Mouse (Mus musculus) limb, embryonic 14.5 days (tissue): ENCODE data around the gene Atg4b. TPM values are rescaled to one million over a fixed set of nuclear protein-coding genes. Genes with fewer than 3 reads are reported as not detected.

Experiments used
- ATAC-seq: fragments of 200-750 bp; cut with Nextera tagmentation; 2 replicates; pipeline ENCODE4 v1.8.0; 2017; ENCODE audit warnings: low read depth, moderate number of reproducible peaks, moderate TSS enrichment; ENCODE audit not compliant: low FRiP score
- DNase-seq: peaks from one replicate; pipeline ENCODE4 v3.0.0-alpha.2; 2015; ENCODE audit warnings: low spot score
- H3K27ac ChIP-seq: fragments of 300-500 bp; sonication (generic); replicated peaks from 2 replicates; pipeline ENCODE4 v1.5.1; 2014; ENCODE audit warnings: low read depth, mild to moderate bottlenecking, low read length, moderate library complexity, mixed read lengths
- H3K27me3 ChIP-seq: fragments of 300-500 bp; sonication (generic); 2 replicates; pipeline ENCODE4 v1.6.1; 2014; ENCODE audit warnings: low read length, mixed read lengths; ENCODE audit not compliant: control insufficient read depth, insufficient read depth
- H3K36me3 ChIP-seq: fragments of 300-500 bp; sonication (generic); 2 replicates; pipeline ENCODE4 v1.6.1; 2014; ENCODE audit warnings: mild to moderate bottlenecking, low read length, moderate library complexity, mixed read lengths; ENCODE audit not compliant: control insufficient read depth, insufficient read depth
- H3K4me1 ChIP-seq: fragments of 300-500 bp; sonication (generic); 2 replicates; pipeline ENCODE4 v1.6.1; 2014; ENCODE audit warnings: antibody characterized with exemption, low read length, mixed read lengths; ENCODE audit not compliant: control insufficient read depth, insufficient read depth
- H3K4me2 ChIP-seq: fragments of 300-500 bp; sonication (generic); replicated peaks from 2 replicates; pipeline ENCODE4 v1.6.1; 2014; ENCODE audit warnings: low read depth, mild to moderate bottlenecking, low read length, moderate library complexity; ENCODE audit not compliant: severe bottlenecking
- H3K4me3 ChIP-seq: fragments of 300-500 bp; sonication (generic); replicated peaks from 2 replicates; pipeline ENCODE4 v1.5.1; 2014; ENCODE audit warnings: low read length
- H3K9ac ChIP-seq: fragments of 300-500 bp; sonication (generic); 2 replicates; pipeline ENCODE4 v1.6.1; 2014; ENCODE audit warnings: mild to moderate bottlenecking, low read depth, low read length, moderate library complexity; ENCODE audit not compliant: severe bottlenecking
- H3K9me3 ChIP-seq: fragments of 300-500 bp; sonication (generic); 2 replicates; pipeline ENCODE4 v1.6.1; 2016; ENCODE audit warnings: low read length; ENCODE audit not compliant: control insufficient read depth
- POLR2A ChIP-seq: fragments of 200-500 bp; IDR thresholded peaks from 2 replicates; pipeline ENCODE4 v1.8.0; 2012; ENCODE audit warnings: inconsistent platforms, mild to moderate bottlenecking, moderate library complexity, borderline replicate concordance; ENCODE audit not compliant: insufficient read depth, insufficient read length; ENCODE audit errors: extremely low read depth
- WGBS: fragments of 180-500 bp; shearing (Covaris S2); extraction: QIAGEN DNeasy Blood & Tissue Kit; methylation state at CpG from one replicate; pipeline ENCODE4 v1.1.7; 2014; 5-methylcytosine and 5-hydroxymethylcytosine counted together
- polyA plus RNA-seq, 2 experiments: library from polyadenylated mRNA; depleted of rRNA in 1 of 2; stranded (reverse) in 1 of 2; unstranded in 1 of 2; fragments of >200 nt; fragmentation: Nextera tagmentation in 1 of 2; extraction: Ambion mirVana in 1 of 2; gene quantifications; 2 replicates each; pipeline versions ENCODE4 v1.2.1 to v1.2.3; 2012 to 2014

Atg4b gene
- polyA plus RNA-seq, 2 experiments, result 59.1 to 81.8 TPM

DNA sequence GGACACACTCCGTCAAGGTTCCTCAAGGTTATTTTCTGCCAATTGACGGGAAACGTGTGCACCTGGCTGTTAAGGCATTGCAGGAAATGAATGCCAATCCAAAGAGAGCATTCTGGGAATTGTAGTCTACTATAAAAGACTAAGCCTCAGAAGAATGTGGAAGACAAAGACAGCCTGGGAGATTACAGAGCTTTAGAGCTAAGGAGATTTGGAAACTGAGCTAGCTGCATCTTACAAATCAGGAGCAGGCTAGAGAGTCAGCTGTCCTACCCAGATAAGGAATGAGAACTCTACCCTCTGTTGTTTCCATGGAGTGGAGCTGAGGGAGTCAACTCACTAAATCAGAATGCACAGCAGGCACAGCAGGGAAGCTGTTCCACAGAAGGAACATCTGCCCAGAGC lies 19.4 kb upstream of the Atg4b start:
- TF ChIP-seq POLR2A, result no peak
- Histone ChIP-seq H3K9ac (no peak overlapping the region), H3K4me3 (no peak overlapping the region), H3K36me3 (no peaks in the 10 kb centered on the region), H3K27ac (no peak overlapping the region), H3K4me2 (no peak overlapping the region), H3K9me3 (no peaks in the 10 kb centered on the region), H3K4me1 (0 out of 2 replicates have a peak, but pooled peaks cover 2% of the 10 kb centered on the region), H3K27me3 (no peaks in the 10 kb centered on the region)
- WGBS, result 22% methylated on average over 3 of the region's 3 CpGs
- ATAC-seq (no peak), DNase-seq (no peak)

DNA sequence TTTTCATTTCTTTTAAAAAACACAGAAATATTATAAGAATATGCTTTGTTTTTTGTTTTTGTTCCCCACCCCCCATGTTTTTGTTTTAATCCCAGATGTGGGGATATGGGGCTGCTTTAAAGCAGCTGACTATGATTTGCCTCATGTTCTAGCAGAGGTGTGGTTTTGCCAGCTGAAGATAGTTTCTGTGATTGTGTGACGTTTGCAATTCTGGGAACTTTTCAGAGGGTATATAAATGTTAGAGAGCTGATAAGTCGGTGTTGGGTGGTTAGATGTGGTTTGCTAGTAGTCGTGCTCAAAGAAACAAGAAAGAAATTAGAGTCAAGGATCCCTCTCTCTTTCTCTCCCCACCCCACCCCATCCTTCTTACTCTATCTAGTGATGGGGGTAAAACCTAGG lies 15.4 kb upstream of the Atg4b start:
- Histone ChIP-seq H3K9ac (no peak overlapping the region), H3K36me3 (0 out of 2 replicates have a peak, but pooled peaks cover 4% of the 10 kb centered on the region), H3K4me1 (0 out of 2 replicates have a peak, but pooled peaks cover 2% of the 10 kb centered on the region), H3K4me3 (no peak overlapping the region), H3K27ac (no peak overlapping the region), H3K4me2 (no peak overlapping the region), H3K9me3 (no peaks in the 10 kb centered on the region), H3K27me3 (no peaks in the 10 kb centered on the region)
- WGBS, result 86% methylated on average over 3 of the region's 3 CpGs
- no peak for TF ChIP-seq POLR2A
- ATAC-seq (no peak), DNase-seq (no peak)

DNA sequence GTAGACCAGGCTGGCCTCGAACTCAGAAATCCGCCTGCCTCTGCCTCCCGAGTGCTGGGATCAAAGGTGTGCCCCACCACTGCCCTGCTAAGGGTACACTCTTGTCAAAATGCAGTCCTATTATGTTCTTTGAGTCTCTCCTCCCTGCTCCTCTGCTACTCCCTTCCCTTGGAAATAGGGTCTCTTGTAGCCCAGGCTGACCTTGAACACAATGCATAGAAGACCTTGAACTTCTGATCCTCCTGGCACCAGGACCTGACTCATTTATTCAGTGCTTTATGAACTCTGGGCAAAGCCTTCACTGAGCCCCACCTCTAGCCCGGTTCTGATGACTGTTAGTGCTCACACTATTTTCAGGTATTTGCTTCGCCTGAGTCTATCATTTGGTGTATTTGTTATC lies 13.6 kb upstream of the Atg4b start:
- TF ChIP-seq POLR2A, result no peak
- H3K36me3 ChIP-seq, result 0 out of 2 replicates have a peak, but pooled peaks cover 6% of the 10 kb centered on the region
- no peak overlapping the region for H3K4me2 ChIP-seq
- no peak for DNase-seq
- H3K27ac ChIP-seq, result no peak overlapping the region
- ATAC-seq, result no peak
- H3K9ac ChIP-seq, result no peak overlapping the region
- no peaks in the 10 kb centered on the region for H3K9me3 ChIP-seq
- H3K4me1 ChIP-seq, result no peaks in the 10 kb centered on the region
- H3K4me3 ChIP-seq, result no peak overlapping the region
- no peaks in the 10 kb centered on the region for H3K27me3 ChIP-seq
- 94% methylated on average over 5 of the region's 5 CpGs for WGBS

DNA sequence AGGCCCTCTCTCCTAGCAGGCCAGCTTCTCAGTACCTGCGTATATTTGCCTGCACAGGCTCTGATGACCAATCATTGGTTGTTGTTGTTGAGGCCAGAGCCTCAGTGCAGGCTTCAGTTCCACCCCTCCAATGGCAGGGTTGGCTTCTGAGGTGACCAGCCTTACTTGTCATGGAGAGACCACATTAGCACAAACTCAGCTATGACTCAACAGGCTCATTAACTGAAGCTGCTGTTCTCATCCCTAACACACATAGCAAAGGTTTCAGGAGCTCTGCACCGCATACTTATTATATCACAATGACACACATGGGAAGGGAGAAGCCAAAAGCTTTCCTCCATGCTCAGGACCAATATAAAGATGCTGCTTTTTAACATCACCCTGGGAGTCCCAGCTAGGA lies 10.6 kb upstream of the Atg4b start:
- no peak for TF ChIP-seq POLR2A
- no peak overlapping the region for H3K4me3 ChIP-seq
- H3K4me1 ChIP-seq, result no peaks in the 10 kb centered on the region
- H3K9ac ChIP-seq, result no peak overlapping the region
- H3K27me3 ChIP-seq, result no peaks in the 10 kb centered on the region
- no peaks in the 10 kb centered on the region for H3K9me3 ChIP-seq
- no peak overlapping the region for H3K27ac ChIP-seq
- H3K36me3 ChIP-seq, result peaks cover 16% of the 10 kb centered on the region; the same call in 1 of the 2 replicates
- no peak overlapping the region for H3K4me2 ChIP-seq
- DNase-seq (no peak), ATAC-seq (no peak)
- WGBS, result 89% methylated on average over 2 of the region's 2 CpGs

DNA sequence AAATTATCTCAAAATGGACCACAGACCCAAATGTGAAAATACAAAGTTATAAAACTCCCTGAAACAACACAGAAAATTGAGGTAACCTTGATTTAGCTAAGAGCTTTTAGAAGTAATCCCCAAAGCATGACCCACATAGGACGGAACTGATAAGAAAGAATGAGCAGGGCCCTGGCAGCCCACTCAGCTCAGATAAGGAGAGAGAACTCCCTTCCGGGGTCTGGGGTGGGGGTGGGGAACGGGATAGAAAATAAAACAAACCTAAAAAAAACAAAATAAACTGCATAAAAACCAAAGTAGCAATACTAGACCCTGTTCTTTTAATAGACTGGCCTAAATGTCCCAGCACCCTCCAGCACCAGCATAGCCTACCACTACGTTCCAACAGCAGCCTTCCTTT lies 9.3 kb upstream of the Atg4b start:
- ATAC-seq (no peak), DNase-seq (no peak)
- Histone ChIP-seq H3K27me3 (no peaks in the 10 kb centered on the region), H3K27ac (no peak overlapping the region), H3K36me3 (peaks cover 16% of the 10 kb centered on the region; the same call in 1 of the 2 replicates), H3K9ac (no peak overlapping the region), H3K4me1 (no peaks in the 10 kb centered on the region), H3K4me3 (no peak overlapping the region), H3K9me3 (no peaks in the 10 kb centered on the region), H3K4me2 (no peak overlapping the region)
- WGBS, result 94% methylated on average over 4 of the region's 4 CpGs
- TF ChIP-seq POLR2A, result no peak

DNA sequence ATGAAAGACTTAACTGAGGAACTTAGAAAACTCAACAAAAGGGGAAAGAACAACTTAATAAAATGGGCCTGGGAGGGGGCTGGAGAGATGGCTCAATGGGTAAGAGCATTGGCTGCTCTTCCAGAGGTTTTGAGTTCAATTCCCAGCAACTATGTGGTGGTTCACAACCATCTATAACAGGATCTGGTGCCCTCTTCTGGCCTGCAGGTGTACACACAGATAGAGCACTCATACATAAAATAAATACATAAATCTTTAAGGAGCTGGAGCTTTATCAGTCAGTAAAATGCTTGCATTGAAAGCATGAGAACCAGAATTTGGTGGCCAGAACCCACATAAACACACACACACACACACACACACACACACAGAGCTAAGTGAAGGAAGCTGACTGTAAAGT lies 8.4 kb upstream of the Atg4b start:
- H3K27ac ChIP-seq, result no peak overlapping the region
- no peaks in the 10 kb centered on the region for H3K4me1 ChIP-seq
- ATAC-seq (no peak), DNase-seq (no peak)
- no peak overlapping the region for H3K4me3 ChIP-seq
- no peaks in the 10 kb centered on the region for H3K9me3 ChIP-seq
- TF ChIP-seq POLR2A, result no peak
- H3K4me2 ChIP-seq, result no peak overlapping the region
- H3K36me3 ChIP-seq, result peaks cover 20% of the 10 kb centered on the region; the same call in 1 of the 2 replicates
- no peak overlapping the region for H3K9ac ChIP-seq
- no peaks in the 10 kb centered on the region for H3K27me3 ChIP-seq
